Mouse (Mus musculus) adrenal gland, postnatal 14 days (tissue): ENCODE data around the gene Polr3gl. TPM values are rescaled to one million over a fixed set of nuclear protein-coding genes. Genes with fewer than 3 reads are reported as not detected.

ENCODE experiments used
- DNase-seq: peaks from one replicate; pipeline ENCODE4 v3.0.0; 2021; ENCODE audit warnings: mixed read lengths
- total RNA-seq: library from RNA; stranded (reverse); gene quantifications from 2 replicates; pipeline ENCODE4 v1.2.3, GENCODE M21; 2021

Polr3gl gene
- total RNA-seq, 1 experiment from 2014 or later = 36.1 TPM

DNA sequence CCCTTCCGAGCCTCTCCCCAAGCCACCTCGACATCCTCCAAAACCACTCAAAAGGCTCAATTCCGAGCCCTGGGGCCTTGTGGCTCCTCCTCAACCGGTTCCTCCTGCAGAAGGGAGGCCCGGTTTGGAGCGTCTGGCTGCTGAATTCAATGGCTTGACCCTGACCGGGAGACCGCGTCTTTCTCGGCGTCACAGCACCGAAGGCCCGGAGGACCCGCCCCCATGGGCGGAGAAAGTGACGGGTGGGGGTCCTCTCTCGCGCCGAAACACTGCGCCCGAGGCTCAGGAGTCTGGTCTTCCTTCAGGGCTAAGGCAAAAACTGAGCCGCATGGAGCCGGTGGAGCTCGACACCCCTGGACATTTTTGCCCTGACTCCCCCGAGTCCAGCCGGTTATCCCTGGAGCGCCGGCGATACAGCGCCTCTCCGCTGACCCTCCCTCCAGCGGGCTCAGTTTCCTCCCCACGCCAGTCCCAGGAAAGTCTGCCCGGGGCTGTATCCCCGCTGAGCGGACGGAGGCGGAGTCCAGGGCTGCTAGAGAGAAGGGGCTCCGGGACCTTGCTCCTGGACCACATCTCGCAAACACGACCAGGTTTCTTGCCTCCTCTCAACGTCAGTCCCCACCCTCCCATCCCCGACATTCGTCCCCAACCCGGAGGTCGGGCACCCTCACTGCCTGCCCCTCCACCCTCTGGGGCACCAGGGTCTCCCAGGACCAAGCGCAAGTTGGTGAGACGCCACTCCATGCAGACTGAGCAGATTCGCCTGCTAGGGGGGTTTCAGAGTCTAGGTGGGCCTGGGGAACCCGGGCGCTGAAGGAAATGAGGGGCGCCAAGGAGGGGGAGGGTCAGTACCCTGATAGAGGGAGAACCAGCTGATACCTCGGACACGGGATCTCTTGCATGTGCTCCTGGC, 4.4 kb upstream of the Polr3gl start:
- DNase-seq = peak; percentile 82

DNA sequence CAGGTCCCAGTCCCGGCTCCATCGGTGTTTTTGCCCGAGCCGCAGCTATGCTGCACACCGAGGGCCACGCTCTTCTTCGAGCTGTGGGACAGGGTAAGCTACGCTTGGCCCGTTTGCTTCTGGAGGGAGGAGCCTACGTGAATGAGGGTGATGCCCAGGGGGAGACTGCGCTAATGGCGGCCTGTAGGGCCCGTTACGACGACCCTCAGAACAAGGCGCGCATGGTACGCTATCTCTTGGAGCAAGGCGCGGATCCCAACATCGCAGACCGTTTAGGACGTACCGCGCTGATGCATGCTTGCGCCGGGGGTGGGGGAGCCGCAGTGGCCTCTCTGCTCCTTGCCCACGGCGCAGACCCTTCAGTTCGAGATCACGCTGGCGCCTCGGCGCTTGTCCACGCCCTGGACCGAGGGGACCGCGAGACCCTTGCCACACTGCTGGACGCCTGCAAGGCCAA, 3.5 kb upstream of the Polr3gl start:
- DNase-seq = peak; percentile 42

- DNase-seq = no peak
Observed at GRCm38 (mm10) chr3:96596855-96597254, 2.9 kb upstream of the Polr3gl start.

DNA sequence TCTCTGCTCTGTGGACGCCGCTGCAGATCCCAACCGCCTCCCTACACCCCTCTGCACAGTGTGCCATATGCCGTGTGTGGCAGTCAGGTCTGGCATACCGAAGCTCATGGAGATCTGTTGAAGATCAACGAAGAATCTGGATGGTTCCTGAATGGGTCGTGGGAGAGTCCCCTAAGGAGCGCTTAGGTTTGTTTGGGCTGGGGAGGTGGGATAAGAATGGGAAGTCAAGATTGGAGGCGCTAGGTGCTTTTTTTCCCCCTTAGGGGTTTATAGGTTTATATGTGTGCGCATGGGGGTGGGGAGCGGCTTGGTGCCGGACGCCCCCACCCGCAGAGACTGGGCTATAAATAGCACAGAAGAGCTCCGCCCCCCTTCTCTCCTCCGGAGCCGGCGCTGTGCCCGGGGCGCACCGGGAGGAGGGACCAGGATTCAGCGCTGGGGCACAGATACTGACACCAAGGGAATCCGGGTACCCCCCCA, 2.3 kb upstream of the Polr3gl start, which contains the start of gene Ankrd34a:
Gene Ankrd34a, plus strand, starts transcription at position 409 of the 480 bp plus-strand sequence.
- peak; percentile 65 for DNase-seq

DNA sequence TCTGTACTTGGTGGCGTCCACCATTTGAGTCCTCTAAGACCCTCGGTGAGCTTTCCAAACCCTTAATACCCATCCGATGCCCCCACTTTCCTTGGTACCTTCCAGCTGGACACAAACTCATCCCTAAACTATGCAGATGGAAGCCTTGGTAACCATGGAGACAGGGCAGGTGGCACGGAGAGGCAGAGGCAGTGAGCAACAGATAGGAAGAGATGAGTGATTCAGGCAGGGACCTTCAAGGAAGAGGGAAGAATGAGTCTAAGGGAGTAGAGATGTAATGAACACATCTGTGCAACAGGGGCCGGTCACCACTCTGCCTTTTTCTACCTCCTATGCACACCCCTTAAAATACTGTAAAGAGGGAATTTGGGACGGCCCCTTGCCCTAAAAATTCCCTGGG, 1.7 kb upstream of the Polr3gl start:
- DNase-seq = no peak

- DNase-seq = no peak
Observed at GRCm38 (mm10) chr3:96594851-96595250, 870 bp upstream of the Polr3gl start.

GRCm38 (mm10) chr3:96593374-96593773, 607 bp downstream of the Polr3gl start:
- DNase-seq = no peak

DNA sequence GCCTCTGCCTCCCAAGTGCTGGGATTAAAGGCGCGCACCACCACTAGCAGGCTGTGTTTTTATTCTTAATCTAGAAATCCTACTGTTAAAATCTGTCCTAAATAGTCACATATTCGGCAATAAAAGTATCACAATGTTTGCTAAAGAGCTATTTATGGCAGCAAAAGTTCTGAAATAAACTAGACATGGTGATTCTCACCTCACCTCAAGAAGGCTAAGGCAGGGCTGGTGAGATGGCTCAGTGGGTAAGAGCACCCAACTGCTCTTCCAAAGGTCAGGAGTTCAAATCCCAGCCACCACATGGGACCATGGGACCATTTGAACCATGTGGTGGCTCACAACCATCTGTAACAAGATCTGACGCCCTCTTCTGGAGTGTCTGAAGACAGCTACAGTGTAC, 3.3 kb downstream of the Polr3gl start:
- no peak for DNase-seq

GRCm38 (mm10) chr3:96583386-96583785, 10.6 kb downstream of the Polr3gl start:
- DNase-seq = no peak

DNA sequence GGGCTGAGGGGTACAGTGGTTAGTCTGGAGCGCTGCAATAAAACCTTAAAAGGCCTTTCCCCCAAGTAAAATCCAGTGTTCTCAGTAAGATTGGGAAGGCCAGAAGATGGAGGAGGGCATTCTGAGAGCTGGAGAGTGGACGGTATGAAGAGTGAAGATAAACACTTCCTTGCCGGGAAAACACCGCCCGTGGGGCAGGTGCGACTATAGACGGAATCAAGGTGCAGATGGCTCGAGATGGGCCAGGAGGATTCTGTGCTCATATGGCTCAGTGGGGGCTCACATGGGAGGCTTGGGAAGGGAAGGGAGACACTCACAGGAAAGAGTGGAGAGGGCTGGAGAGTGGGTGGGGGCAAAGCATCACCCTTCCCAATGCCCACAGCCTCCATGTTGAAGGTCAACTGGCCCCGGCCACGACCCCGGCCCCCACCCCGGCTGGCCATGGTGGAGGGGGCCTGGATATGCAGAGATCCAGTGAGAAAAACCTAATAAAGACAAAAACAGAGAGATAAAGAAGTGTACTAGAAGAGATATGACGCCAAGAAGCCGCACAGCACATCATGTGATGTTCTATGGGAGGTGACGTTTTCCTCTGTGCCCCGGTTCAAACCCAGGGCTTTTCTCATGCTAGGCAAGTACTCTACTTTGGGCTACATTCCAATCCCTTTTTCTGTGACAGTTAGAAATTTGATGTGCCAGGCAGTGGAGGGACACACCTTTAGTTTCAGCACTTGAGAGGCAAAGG, 12.0 kb downstream of the Polr3gl start:
- DNase-seq = no peak

- no peak for DNase-seq
Observed at GRCm38 (mm10) chr3:96581141-96581540, 12.8 kb downstream of the Polr3gl start.

- peak; percentile 94 for DNase-seq
Observed at GRCm38 (mm10) chr3:96579885-96580454, 14.0 kb downstream of the Polr3gl start.

- no peak for DNase-seq
Observed at GRCm38 (mm10) chr3:96579239-96579750, 14.7 kb downstream of the Polr3gl start.

DNA sequence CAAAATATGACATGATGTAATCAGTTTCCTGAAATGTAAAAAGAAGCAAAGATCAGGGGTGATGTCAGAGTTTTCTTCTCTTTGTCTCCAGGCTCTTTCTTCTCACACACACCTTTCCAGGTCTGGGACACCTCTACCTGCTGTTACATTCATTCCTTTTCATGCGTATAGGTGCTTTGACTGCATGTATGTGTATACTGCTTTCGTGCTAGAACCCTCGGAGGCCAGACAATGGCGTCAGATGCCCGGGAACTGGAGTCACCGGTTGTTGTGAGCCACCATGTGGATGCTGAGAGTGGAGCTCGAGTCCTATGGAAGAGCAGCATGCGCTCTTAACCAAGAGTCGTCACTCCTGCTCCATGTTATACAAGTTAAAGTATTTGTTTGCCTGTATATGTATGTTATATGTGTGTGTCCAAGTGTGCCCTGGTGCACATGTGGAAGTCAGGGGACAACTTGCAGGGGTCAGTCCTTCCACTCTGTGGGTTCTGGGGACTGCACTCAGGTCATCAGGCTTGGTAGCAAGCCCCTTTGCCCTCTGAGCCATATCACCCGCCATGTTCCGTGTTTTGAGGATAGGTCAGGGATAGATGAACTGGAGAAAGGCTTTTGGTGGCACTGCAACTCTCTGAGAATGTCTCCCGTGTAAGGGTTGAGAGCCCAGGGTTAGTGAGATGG, 15.3 kb downstream of the Polr3gl start:
- DNase-seq = no peak

DNA sequence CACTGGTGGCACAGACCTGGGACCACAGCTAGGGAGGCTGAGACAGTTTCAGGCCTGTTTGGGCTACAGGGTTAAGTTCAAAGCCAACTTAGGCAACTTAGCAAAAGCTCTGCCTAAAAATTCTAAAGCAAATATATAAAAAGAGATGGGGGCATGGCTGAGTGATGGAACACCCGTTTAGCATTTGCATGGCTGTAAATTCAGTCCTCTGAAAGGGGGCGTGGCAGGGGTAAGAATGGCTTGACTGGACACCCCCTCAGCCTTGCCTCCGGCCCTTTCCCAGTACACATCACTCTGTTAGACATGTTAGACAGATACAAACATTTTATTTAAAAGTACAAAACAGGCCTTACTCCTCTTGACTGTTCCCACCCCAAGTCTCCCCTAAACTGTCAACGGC, 16.4 kb downstream of the Polr3gl start:
- no peak for DNase-seq

DNA sequence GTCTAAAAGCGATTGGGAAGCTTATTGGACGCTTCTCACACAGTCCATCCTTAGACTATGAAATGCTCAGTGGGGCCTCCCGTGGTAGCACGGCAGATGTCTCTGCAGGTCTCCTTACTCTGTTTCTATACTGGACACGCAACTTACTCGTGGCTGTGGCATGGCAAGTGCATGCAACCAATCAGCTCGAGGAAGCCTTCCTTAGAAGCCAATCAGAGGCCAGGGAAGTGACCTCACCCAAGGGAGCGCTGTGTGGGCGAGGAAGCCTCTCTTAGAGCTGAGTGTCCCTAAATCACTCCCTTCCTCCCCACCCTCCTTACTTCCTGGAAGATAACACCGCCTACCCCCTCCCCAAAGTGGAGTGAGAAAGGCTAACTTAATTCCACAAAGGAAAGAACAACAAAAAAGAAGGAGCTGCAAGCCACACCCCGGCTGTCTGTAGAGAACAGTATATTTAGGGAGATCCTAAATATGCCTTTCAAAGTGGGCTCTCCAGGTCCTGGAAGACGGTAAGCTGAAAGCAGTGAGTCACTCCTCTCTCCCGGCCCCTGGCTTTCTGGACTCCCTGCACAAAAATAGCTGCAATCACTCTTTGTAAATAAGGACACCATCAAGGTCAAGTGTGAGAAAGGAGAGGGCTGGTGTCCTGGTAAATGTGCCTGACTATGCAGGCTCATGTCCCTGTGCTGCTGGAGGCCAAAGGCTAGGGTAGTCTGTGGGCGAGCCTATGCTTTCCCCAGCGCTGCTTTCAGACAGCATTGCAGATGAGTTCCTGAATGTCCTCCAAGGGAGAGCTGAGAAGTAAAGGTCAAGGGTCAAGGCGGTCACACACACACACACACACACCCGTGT, 17.1 kb downstream of the Polr3gl start, which contains the start of gene Gm16253:
Gene Gm16253, plus strand, starts transcription at position 295 of the 852 bp plus-strand sequence.
- peak; percentile 95 for DNase-seq

- DNase-seq = peak; percentile 89
Observed at GRCm38 (mm10) chr3:96576005-96576658, 17.8 kb downstream of the Polr3gl start.

DNA sequence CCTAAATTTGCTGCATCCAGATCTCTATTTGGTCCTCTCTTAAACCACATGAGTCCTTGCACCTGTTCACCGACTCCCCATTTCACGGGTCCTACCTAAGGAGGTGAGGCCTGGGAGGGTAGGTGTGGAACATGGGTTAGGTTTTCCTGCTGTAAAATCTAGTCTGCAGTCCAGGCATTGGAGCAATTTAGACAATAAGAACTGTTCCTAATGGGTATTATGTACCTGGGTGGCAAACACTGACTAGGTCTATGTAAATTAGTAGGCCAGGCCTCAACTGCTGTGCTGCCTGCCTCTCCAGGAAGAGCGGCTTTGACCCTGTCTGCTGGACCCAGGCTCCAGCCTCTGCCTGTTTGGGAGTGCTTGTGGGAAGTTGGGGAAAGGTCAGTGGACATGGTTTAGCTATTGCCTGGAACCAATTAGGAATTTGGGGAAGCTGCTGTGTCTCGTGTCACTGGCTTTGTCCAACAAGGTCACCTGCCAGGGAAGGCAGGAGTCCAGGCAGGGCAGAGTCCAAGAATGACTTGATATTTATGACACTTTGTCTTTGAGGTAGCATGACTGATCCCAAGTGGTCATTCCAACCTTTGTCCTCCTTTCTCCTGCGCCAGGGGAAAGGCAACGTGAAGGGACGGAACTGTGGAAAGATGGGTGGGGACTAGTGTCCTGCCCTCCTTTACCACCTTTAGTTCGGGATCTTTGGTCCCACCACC, 18.6 kb downstream of the Polr3gl start:
- DNase-seq = peak; percentile 78
